Mouse (Mus musculus) bone marrow macrophage, adult 2 months (primary cell): ENCODE data around the gene Fam172a.

Experiments used
- CTCF ChIP-seq: IDR thresholded peaks from 2 replicates; pipeline ENCODE4 v1.5.1; 2012; ENCODE audit warnings: low read depth, mild to moderate bottlenecking, low read length, moderate library complexity
- POLR2A ChIP-seq: IDR thresholded peaks from 2 replicates; pipeline ENCODE4 v1.6.1; 2012; ENCODE audit warnings: mild to moderate bottlenecking, low read depth, low read length, borderline replicate concordance

GRCm38 (mm10) chr13:78174191-78174590 lies 472.4 kb downstream of the Fam172a start:
- TF ChIP-seq POLR2A, result no peak
- TF ChIP-seq CTCF, result no peak
